Mouse (Mus musculus) neural tube, embryonic 13.5 days (tissue): ENCODE results near the gene 4930519P11Rik. TPM values are rescaled to one million over a fixed set of nuclear protein-coding genes. Genes with fewer than 3 reads are reported as not detected.

ENCODE experiments used
- ATAC-seq: fragments of 200-750 bp; cut with Nextera tagmentation; 2 replicates; pipeline ENCODE4 v1.8.0; 2017; ENCODE audit warnings: low read depth, mild to moderate bottlenecking, moderate TSS enrichment, moderate library complexity
- H3K27ac ChIP-seq: fragments of 300-500 bp; sonication (generic); replicated peaks from 2 replicates; pipeline ENCODE4 v1.5.1; 2015; ENCODE audit warnings: moderate library complexity, mild to moderate bottlenecking, inconsistent platforms
- H3K27me3 ChIP-seq: fragments of 300-500 bp; sonication (generic); 2 replicates; pipeline ENCODE4 v1.6.1; 2015; ENCODE audit warnings: mild to moderate bottlenecking, inconsistent platforms
- H3K36me3 ChIP-seq: fragments of 300-500 bp; sonication (generic); 2 replicates; pipeline ENCODE4 v1.6.1; 2015; ENCODE audit warnings: mild to moderate bottlenecking, inconsistent platforms
- H3K4me1 ChIP-seq: fragments of 300-500 bp; sonication (generic); replicated peaks from 2 replicates; pipeline ENCODE4 v1.6.1; 2015; ENCODE audit warnings: inconsistent platforms
- H3K4me2 ChIP-seq: fragments of 300-500 bp; sonication (generic); 2 replicates; pipeline ENCODE4 v1.6.1; 2015; ENCODE audit warnings: inconsistent platforms, mild to moderate bottlenecking, moderate library complexity
- H3K4me3 ChIP-seq: fragments of 300-500 bp; sonication (generic); 2 replicates; pipeline ENCODE4 v1.5.1; 2015; ENCODE audit warnings: mild to moderate bottlenecking, inconsistent platforms
- H3K9ac ChIP-seq: fragments of 300-500 bp; sonication (generic); 2 replicates; pipeline ENCODE4 v1.6.1; 2015; ENCODE audit warnings: moderate library complexity, mild to moderate bottlenecking, inconsistent platforms
- H3K9me3 ChIP-seq: fragments of 300-500 bp; sonication (generic); 2 replicates; pipeline ENCODE4 v1.6.1; 2016; ENCODE audit warnings: inconsistent platforms
- WGBS: fragments of 180-500 bp; shearing (Covaris S2); methylation state at CpG from one replicate; pipeline ENCODE4 v1.1.7; 2015; 5-methylcytosine and 5-hydroxymethylcytosine counted together
- polyA plus RNA-seq: library from polyadenylated mRNA; unstranded; fragments of >200 nt; fragmentation: Nextera tagmentation; extraction: Ambion mirVana; gene quantifications from 2 replicates; pipeline ENCODE4 v1.2.1, GENCODE M21; 2015

Gene 4930519P11Rik
- polyA plus RNA-seq, 1 experiment from 2014 or later = 1.0 TPM

- WGBS = 89% methylated on average over 6 of the region's 6 CpGs
- H3K9me3 ChIP-seq = no peaks in the 10 kb centered on the region
- H3K4me1 ChIP-seq = no peaks in the 10 kb centered on the region
- peaks cover 78% of the 10 kb centered on the region for H3K36me3 ChIP-seq
- no peak for ATAC-seq
- H3K27ac ChIP-seq = no peak overlapping the region
- no peak overlapping the region for H3K4me3 ChIP-seq
- no peak overlapping the region for H3K9ac ChIP-seq
- H3K4me2 ChIP-seq = no peak overlapping the region
- no peaks in the 10 kb centered on the region for H3K27me3 ChIP-seq
These were observed 29.6 kb upstream of the 4930519P11Rik start for GRCm38 (mm10) chr2:154642712-154643385.

GRCm38 (mm10) chr2:154642005-154642459 lies 28.8 kb upstream of the 4930519P11Rik start:
- Histone ChIP-seq H3K4me3 (no peak overlapping the region), H3K27me3 (no peaks in the 10 kb centered on the region), H3K36me3 (peaks cover 86% of the 10 kb centered on the region), H3K4me1 (no peaks in the 10 kb centered on the region), H3K9me3 (no peaks in the 10 kb centered on the region), H3K4me2 (no peak overlapping the region), H3K9ac (no peak overlapping the region), H3K27ac (no peak overlapping the region)
- no peak for ATAC-seq
- 96% methylated on average over 9 of the region's 9 CpGs for WGBS

- ATAC-seq = no peak
- H3K4me2 ChIP-seq = no peak overlapping the region
- H3K4me1 ChIP-seq = no peaks in the 10 kb centered on the region
- peaks cover 87% of the 10 kb centered on the region for H3K36me3 ChIP-seq
- no peak overlapping the region for H3K27ac ChIP-seq
- no peaks in the 10 kb centered on the region for H3K9me3 ChIP-seq
- H3K4me3 ChIP-seq = no peak overlapping the region
- H3K9ac ChIP-seq = no peak overlapping the region
- H3K27me3 ChIP-seq = no peaks in the 10 kb centered on the region
- 85% methylated on average over 8 of the region's 8 CpGs for WGBS
These were observed 27.9 kb upstream of the 4930519P11Rik start for GRCm38 (mm10) chr2:154641176-154641575.

- Histone ChIP-seq H3K27ac (no peak overlapping the region), H3K27me3 (no peaks in the 10 kb centered on the region), H3K4me3 (no peak overlapping the region), H3K4me1 (no peaks in the 10 kb centered on the region), H3K36me3 (peaks cover 88% of the 10 kb centered on the region), H3K4me2 (no peak overlapping the region), H3K9ac (no peak overlapping the region), H3K9me3 (no peaks in the 10 kb centered on the region)
- WGBS = 89% methylated on average over 4 of the region's 4 CpGs
- no peak for ATAC-seq
These were observed 25.9 kb upstream of the 4930519P11Rik start for GRCm38 (mm10) chr2:154639115-154639514.

GRCm38 (mm10) chr2:154638521-154638920 lies 25.3 kb upstream of the 4930519P11Rik start:
- peaks cover 87% of the 10 kb centered on the region for H3K36me3 ChIP-seq
- no peaks in the 10 kb centered on the region for H3K4me1 ChIP-seq
- no peaks in the 10 kb centered on the region for H3K27me3 ChIP-seq
- H3K9me3 ChIP-seq = no peaks in the 10 kb centered on the region
- H3K4me3 ChIP-seq = no peak overlapping the region
- H3K9ac ChIP-seq = no peak overlapping the region
- no peak overlapping the region for H3K4me2 ChIP-seq
- H3K27ac ChIP-seq = no peak overlapping the region
- WGBS = 90% methylated on average over 3 of the region's 3 CpGs
- no peak for ATAC-seq

- ATAC-seq = no peak
- H3K4me2 ChIP-seq = no peak overlapping the region
- H3K36me3 ChIP-seq = peaks cover 84% of the 10 kb centered on the region
- H3K4me1 ChIP-seq = no peaks in the 10 kb centered on the region
- no peak overlapping the region for H3K27ac ChIP-seq
- H3K9ac ChIP-seq = no peak overlapping the region
- H3K4me3 ChIP-seq = no peak overlapping the region
- no peaks in the 10 kb centered on the region for H3K9me3 ChIP-seq
- WGBS = 92% methylated on average over 2 of the region's 2 CpGs
- no peaks in the 10 kb centered on the region for H3K27me3 ChIP-seq
These were observed 22.6 kb upstream of the 4930519P11Rik start for GRCm38 (mm10) chr2:154635826-154636225.

GRCm38 (mm10) chr2:154633876-154634644 lies 20.8 kb upstream of the 4930519P11Rik start:
- Histone ChIP-seq H3K27ac (no peak overlapping the region), H3K4me3 (no peak overlapping the region)

GRCm38 (mm10) chr2:154633039-154633742 lies 20.0 kb upstream of the 4930519P11Rik start:
- ATAC-seq = no peak
- Histone ChIP-seq H3K4me1 (no peaks in the 10 kb centered on the region), H3K9ac (no peak overlapping the region), H3K27me3 (no peaks in the 10 kb centered on the region), H3K27ac (no peak overlapping the region), H3K4me3 (no peak overlapping the region), H3K9me3 (no peaks in the 10 kb centered on the region), H3K36me3 (peaks cover 88% of the 10 kb centered on the region), H3K4me2 (no peak overlapping the region)
- 83% methylated on average over 5 of the region's 5 CpGs for WGBS

More at GRCm38 (mm10) chr2:154633876-154634644, 20.8 kb upstream of the 4930519P11Rik start:
- H3K9ac ChIP-seq = no peak overlapping the region
- no peaks in the 10 kb centered on the region for H3K4me1 ChIP-seq
- no peaks in the 10 kb centered on the region for H3K27me3 ChIP-seq
- H3K4me2 ChIP-seq = no peak overlapping the region
- no peak for ATAC-seq
- 97% methylated on average over 9 of the region's 9 CpGs for WGBS
- no peaks in the 10 kb centered on the region for H3K9me3 ChIP-seq
- H3K36me3 ChIP-seq = peaks cover 87% of the 10 kb centered on the region

- no peak overlapping the region for H3K4me2 ChIP-seq
- no peak overlapping the region for H3K4me3 ChIP-seq
- no peak for ATAC-seq
- no peaks in the 10 kb centered on the region for H3K4me1 ChIP-seq
- no peaks in the 10 kb centered on the region for H3K9me3 ChIP-seq
- WGBS = 94% methylated on average over 16 of the region's 16 CpGs
- H3K27me3 ChIP-seq = no peaks in the 10 kb centered on the region
- no peak overlapping the region for H3K9ac ChIP-seq
- peaks cover 83% of the 10 kb centered on the region for H3K36me3 ChIP-seq
- H3K27ac ChIP-seq = no peak overlapping the region
These were observed 19.1 kb upstream of the 4930519P11Rik start for GRCm38 (mm10) chr2:154632203-154632780.

GRCm38 (mm10) chr2:154630531-154630930 lies 17.3 kb upstream of the 4930519P11Rik start:
- Histone ChIP-seq H3K27me3 (no peaks in the 10 kb centered on the region), H3K4me1 (no peaks in the 10 kb centered on the region), H3K4me2 (no peak overlapping the region), H3K4me3 (no peak overlapping the region), H3K9me3 (no peaks in the 10 kb centered on the region), H3K9ac (no peak overlapping the region), H3K36me3 (peaks cover 74% of the 10 kb centered on the region), H3K27ac (no peak overlapping the region)
- 85% methylated on average over 5 of the region's 5 CpGs for WGBS
- no peak for ATAC-seq

- H3K9me3 ChIP-seq = no peaks in the 10 kb centered on the region
- no peaks in the 10 kb centered on the region for H3K4me1 ChIP-seq
These were observed 10.9 kb upstream of the 4930519P11Rik start for GRCm38 (mm10) chr2:154624137-154624536.

GRCm38 (mm10) chr2:154621684-154622083 lies 8.4 kb upstream of the 4930519P11Rik start:
- Histone ChIP-seq H3K27me3 (no peaks in the 10 kb centered on the region), H3K9me3 (no peaks in the 10 kb centered on the region), H3K36me3 (peaks cover 50% of the 10 kb centered on the region), H3K27ac (no peak overlapping the region), H3K4me2 (no peak overlapping the region), H3K9ac (no peak overlapping the region), H3K4me1 (no peaks in the 10 kb centered on the region), H3K4me3 (no peak overlapping the region)
- 87% methylated on average over 5 of the region's 5 CpGs for WGBS
- ATAC-seq = no peak

More at GRCm38 (mm10) chr2:154624137-154624536, 10.9 kb upstream of the 4930519P11Rik start:
- no peak overlapping the region for H3K4me2 ChIP-seq
- ATAC-seq = no peak
- H3K9ac ChIP-seq = no peak overlapping the region
- H3K36me3 ChIP-seq = peaks cover 61% of the 10 kb centered on the region
- H3K27ac ChIP-seq = no peak overlapping the region
- no peaks in the 10 kb centered on the region for H3K27me3 ChIP-seq
- H3K4me3 ChIP-seq = no peak overlapping the region
